Mouse (Mus musculus): Measurements from ENCODE around the gene P2ry14. TPM values are rescaled to one million over a fixed set of nuclear protein-coding genes. Genes with fewer than 3 reads are reported as not detected.

P2ry14 gene
- polyA plus RNA-seq, 1 experiment = 8.0 TPM

GRCm38 (mm10) chr3:59133189-59133588 is 20.2 kb downstream of the P2ry14 start:
- 51% methylated on average over 5 of the region's 5 CpGs for WGBS

GRCm38 (mm10) chr3:59131966-59132365 is 21.5 kb downstream of the P2ry14 start:
- 71% methylated on average over 4 of the region's 4 CpGs for WGBS
- Histone ChIP-seq H3K4me1 (ENCODE audit: control insufficient read depth, insufficient read depth, low read length) (no peaks in the 10 kb centered on the region; the same call in 1 of the 2 replicates), H3K4me3 (replicated peaks; ENCODE audit: extremely low read depth, low read depth, low read length) (no peak overlapping the region)
- no peak for DNase-seq
- no peak for TF ChIP-seq POLR2A (IDR thresholded peaks at IDR 0.05; ENCODE audit: borderline replicate concordance, extremely low read depth, low read depth, low read length)
- TF ChIP-seq CTCF (IDR thresholded peaks at IDR 0.05; ENCODE audit: insufficient read depth, low read length) = no peak

More at GRCm38 (mm10) chr3:59133189-59133588, 20.2 kb downstream of the P2ry14 start:
- DNase-seq = no peak
- no peaks in the 10 kb centered on the region; the same call in 1 of the 2 replicates for H3K4me1 ChIP-seq (ENCODE audit: control insufficient read depth, insufficient read depth, low read length)
- TF ChIP-seq POLR2A (IDR thresholded peaks at IDR 0.05; ENCODE audit: borderline replicate concordance, extremely low read depth, low read depth, low read length) (no peak), CTCF (IDR thresholded peaks at IDR 0.05; ENCODE audit: insufficient read depth, low read length) (no peak)
- no peak overlapping the region for H3K4me3 ChIP-seq (replicated peaks; ENCODE audit: extremely low read depth, low read depth, low read length)

- TF ChIP-seq POLR2A (IDR thresholded peaks at IDR 0.05; ENCODE audit: borderline replicate concordance, extremely low read depth, low read depth, low read length) (no peak), CTCF (IDR thresholded peaks at IDR 0.05; ENCODE audit: insufficient read depth, low read length) (no peak)
- H3K4me3 ChIP-seq (replicated peaks; ENCODE audit: extremely low read depth, low read depth, low read length) = no peak overlapping the region
- 38% methylated on average over 4 of the region's 4 CpGs for WGBS
- no peak for DNase-seq
- no peaks in the 10 kb centered on the region; the same call in 1 of the 2 replicates for H3K4me1 ChIP-seq (ENCODE audit: control insufficient read depth, insufficient read depth, low read length)
These were observed 22.3 kb downstream of the P2ry14 start for GRCm38 (mm10) chr3:59131081-59131480.

DNA sequence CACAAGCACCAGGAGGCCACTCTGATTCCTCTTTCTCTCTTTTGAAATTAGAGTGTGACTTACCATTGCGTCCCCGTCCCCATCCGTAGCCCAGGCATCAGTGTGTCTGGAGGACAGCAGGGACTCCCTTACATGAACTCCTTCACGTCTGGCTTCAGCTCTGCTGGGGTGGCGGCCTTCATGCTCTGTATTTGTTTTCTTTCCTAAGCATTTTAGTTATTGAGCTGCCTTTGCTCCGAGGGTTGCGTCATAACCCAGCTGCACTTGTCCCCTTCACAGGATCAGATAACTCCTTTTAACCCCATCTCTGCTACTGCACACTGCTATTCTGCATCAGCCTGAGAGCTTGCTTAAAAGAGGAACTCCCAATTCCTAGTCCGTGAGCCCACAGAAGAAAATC is 23.0 kb downstream of the P2ry14 start:
- 25% methylated on average over 8 of the region's 8 CpGs for WGBS
- H3K4me3 ChIP-seq (replicated peaks; ENCODE audit: extremely low read depth, low read depth, low read length) = peak overlapping the region; percentile 43
- no peaks in the 10 kb centered on the region; the same call in none of the 2 replicates for H3K4me1 ChIP-seq (ENCODE audit: control insufficient read depth, insufficient read depth, low read length)
- TF ChIP-seq CTCF (IDR thresholded peaks at IDR 0.05; ENCODE audit: insufficient read depth, low read length) (no peak), POLR2A (IDR thresholded peaks at IDR 0.05; ENCODE audit: borderline replicate concordance, extremely low read depth, low read depth, low read length) (no peak)
- no peak for DNase-seq

GRCm38 (mm10) chr3:59129547-59129946 is 23.9 kb downstream of the P2ry14 start:
- TF ChIP-seq CTCF (IDR thresholded peaks at IDR 0.05; ENCODE audit: insufficient read depth, low read length) (no peak), POLR2A (IDR thresholded peaks at IDR 0.05; ENCODE audit: borderline replicate concordance, extremely low read depth, low read depth, low read length) (no peak)

DNA sequence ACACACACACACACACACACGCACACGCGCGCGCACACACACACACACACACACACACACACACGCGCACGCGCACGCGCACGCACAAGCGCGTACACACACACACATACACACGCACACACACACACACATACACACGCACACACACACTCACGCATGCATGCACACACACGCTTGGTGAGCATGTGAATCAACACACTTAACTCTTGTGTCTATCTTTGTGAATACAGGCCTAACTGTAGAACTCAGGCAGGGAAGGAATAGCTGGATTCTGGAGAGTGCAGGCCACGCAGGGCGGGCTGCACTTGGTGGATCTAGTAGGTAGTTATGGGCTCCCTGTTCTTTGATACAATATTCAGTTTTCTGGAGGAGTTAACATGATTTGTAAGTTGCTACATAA is 24.7 kb downstream of the P2ry14 start:
- 79% methylated on average over 20 of the region's 20 CpGs for WGBS
- no peak for TF ChIP-seq POLR2A (IDR thresholded peaks at IDR 0.05; ENCODE audit: borderline replicate concordance, extremely low read depth, low read depth, low read length)
- TF ChIP-seq CTCF (IDR thresholded peaks at IDR 0.05; ENCODE audit: insufficient read depth, low read length) = no peak
- no peak for DNase-seq
- no peaks in the 10 kb centered on the region; the same call in none of the 2 replicates for H3K4me1 ChIP-seq (ENCODE audit: control insufficient read depth, insufficient read depth, low read length)
- no peak overlapping the region for H3K4me3 ChIP-seq (replicated peaks; ENCODE audit: extremely low read depth, low read depth, low read length)

More at GRCm38 (mm10) chr3:59129547-59129946, 23.9 kb downstream of the P2ry14 start:
- WGBS = 79% methylated on average over 3 of the region's 3 CpGs
- DNase-seq = no peak
- Histone ChIP-seq H3K4me3 (replicated peaks; ENCODE audit: extremely low read depth, low read depth, low read length) (no peak overlapping the region), H3K4me1 (ENCODE audit: control insufficient read depth, insufficient read depth, low read length) (no peaks in the 10 kb centered on the region; the same call in none of the 2 replicates)

DNA sequence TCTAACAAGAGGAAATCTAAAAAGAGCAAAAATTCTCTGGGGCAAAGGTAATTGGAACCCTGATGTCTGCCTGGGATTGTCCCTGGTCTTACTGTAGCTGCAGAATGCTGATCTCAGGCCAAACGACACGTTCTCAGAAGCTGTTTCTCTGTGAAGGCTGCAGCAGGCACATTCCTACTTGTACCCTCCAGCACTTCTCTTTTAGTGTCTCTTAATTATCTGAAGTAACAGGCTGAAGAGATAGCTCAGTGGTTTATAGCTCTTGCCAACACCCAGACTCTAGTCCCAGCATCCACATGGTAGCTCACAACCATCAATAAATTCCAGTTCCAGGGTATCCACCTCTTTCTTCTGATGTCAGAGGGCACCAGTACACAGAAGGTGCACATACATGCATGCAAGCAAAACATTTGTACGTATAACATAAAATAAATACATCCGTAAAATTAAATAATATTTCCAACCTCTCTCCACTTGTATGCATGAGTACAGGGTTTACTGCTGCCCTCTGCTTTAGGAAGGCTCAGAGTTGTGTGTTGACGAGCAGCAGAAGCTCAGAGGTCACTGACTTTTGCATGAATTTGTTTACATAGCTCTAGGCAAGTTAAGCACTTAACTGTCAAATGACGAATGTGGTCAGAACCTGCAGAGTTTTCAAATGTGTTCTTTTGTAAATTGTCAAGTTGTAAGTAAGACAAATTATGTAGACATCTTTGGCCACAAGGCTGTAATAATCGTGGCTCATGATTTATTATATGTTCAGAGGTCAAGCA is 27.4 kb downstream of the P2ry14 start:
- no peaks in the 10 kb centered on the region; the same call in none of the 2 replicates for H3K4me1 ChIP-seq (ENCODE audit: control insufficient read depth, insufficient read depth, low read length)
- no peak for TF ChIP-seq CTCF (IDR thresholded peaks at IDR 0.05; ENCODE audit: insufficient read depth, low read length)
- TF ChIP-seq POLR2A (IDR thresholded peaks at IDR 0.05; ENCODE audit: borderline replicate concordance, extremely low read depth, low read depth, low read length) = no peak
- WGBS = 37% methylated on average over 7 of the region's 7 CpGs
- DNase-seq = no peak
- H3K4me3 ChIP-seq (replicated peaks; ENCODE audit: extremely low read depth, low read depth, low read length) = no peak overlapping the region

DNA sequence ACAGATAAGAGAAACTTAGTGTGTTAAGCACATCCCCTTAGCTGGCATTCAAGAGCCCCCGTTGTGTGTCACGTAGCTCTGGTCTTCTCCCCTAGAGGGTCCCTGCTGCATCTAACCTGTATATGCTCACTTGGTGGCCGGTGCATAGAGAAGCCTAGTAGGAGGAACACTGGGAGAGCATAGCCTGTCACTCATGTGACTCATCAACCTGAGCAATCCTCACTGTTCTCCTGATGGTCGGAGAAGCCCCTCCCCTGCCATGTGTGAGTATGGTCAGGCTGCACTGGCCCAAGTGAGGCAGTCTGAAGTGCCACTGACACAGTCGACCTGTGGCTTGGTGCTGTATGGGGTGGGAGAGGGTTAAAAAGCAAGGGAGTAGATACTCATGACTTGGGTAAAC is 28.4 kb downstream of the P2ry14 start:
- 53% methylated on average over 5 of the region's 5 CpGs for WGBS
- no peak for TF ChIP-seq CTCF (IDR thresholded peaks at IDR 0.05; ENCODE audit: insufficient read depth, low read length)
- no peak for TF ChIP-seq POLR2A (IDR thresholded peaks at IDR 0.05; ENCODE audit: borderline replicate concordance, extremely low read depth, low read depth, low read length)
- no peak for DNase-seq
- no peaks in the 10 kb centered on the region; the same call in 1 of the 2 replicates for H3K4me1 ChIP-seq (ENCODE audit: control insufficient read depth, insufficient read depth, low read length)
- H3K4me3 ChIP-seq (replicated peaks; ENCODE audit: extremely low read depth, low read depth, low read length) = no peak overlapping the region

DNA sequence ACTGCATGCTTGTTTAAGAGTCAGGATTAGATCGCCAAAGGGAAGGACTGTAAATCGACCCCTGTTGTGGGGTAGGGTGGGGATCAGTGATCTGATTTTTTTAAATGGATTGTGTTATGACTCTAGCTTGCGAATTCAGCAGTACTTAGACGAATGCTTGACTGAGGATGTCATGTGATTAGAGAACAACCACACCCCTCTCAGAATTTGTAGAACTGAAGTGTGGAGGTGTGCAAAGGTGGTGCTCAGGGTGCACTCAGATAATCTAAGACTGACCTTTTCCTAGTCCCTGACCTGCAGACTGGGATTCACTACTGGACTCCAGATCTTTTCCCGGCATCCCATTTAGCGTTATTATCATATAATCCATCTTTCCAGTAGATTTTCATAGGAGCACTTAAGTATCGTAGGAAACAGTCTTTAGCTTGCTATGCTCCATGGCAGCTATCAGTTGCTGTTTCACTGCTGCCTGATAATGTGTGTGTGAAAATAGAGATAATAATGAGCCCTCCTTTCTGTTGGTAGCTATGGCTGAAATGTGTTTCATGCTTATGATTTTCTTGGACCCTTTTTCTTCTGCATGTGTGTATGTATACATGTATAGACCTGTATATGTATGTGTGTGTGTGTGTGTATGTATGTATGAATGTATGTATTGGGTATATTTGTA is 31.5 kb downstream of the P2ry14 start:
- TF ChIP-seq CTCF (IDR thresholded peaks at IDR 0.05; ENCODE audit: insufficient read depth, low read length) (no peak), POLR2A (IDR thresholded peaks at IDR 0.05; ENCODE audit: borderline replicate concordance, extremely low read depth, low read depth, low read length) (no peak)
- no peak for DNase-seq
- Histone ChIP-seq H3K4me3 (replicated peaks; ENCODE audit: extremely low read depth, low read depth, low read length) (no peak overlapping the region), H3K4me1 (ENCODE audit: control insufficient read depth, insufficient read depth, low read length) (no peaks in the 10 kb centered on the region; the same call in 1 of the 2 replicates)
- 59% methylated on average over 7 of the region's 7 CpGs for WGBS

Measured in lung, adult 2 months (tissue).